Mouse (Mus musculus) CH12.LX (cell line): ENCODE data around the gene Rgs2. TPM values are rescaled to one million over a fixed set of nuclear protein-coding genes. Genes with fewer than 3 reads are reported as not detected.

Source experiments
- DNase-seq: peaks from one replicate; pipeline ENCODE4 v3.0.0-alpha.2; 2013; ENCODE audit errors: extremely low read depth
- H3K27ac ChIP-seq: 2 replicates; pipeline ENCODE4 v1.5.1; 2012; ENCODE audit warnings: low read depth, mild to moderate bottlenecking, control low read depth, moderate library complexity; ENCODE audit not compliant: insufficient read depth
- H3K27me3 ChIP-seq: replicated peaks from 2 replicates; pipeline ENCODE3; 2012; ENCODE audit warnings: inconsistent platforms
- H3K36me3 ChIP-seq, 2 experiments: replicated peaks in 1 of 2; 2 replicates each; pipeline versions ENCODE3 to v1.6.1; 2012; ENCODE audit warnings: inconsistent platforms in 1 of 2, low read length in 1 of 2, mild to moderate bottlenecking in 1 of 2, mixed read lengths in 1 of 2, moderate library complexity in 1 of 2; ENCODE audit not compliant: control insufficient read depth in 1 of 2, insufficient read depth in 1 of 2
- H3K4me1 ChIP-seq, 2 experiments: 2 replicates each; pipeline ENCODE4 v1.6.1; 2012; ENCODE audit warnings: inconsistent platforms in 1 of 2, moderate library complexity in 1 of 2; ENCODE audit not compliant: insufficient read depth in 2 of 2, control insufficient read depth in 1 of 2
- H3K4me2 ChIP-seq: 2 replicates; pipeline ENCODE4 v1.6.1; 2012; ENCODE audit warnings: low read depth, mild to moderate bottlenecking, control low read depth; ENCODE audit not compliant: poor library complexity, insufficient read depth, severe bottlenecking
- H3K4me3 ChIP-seq, 3 experiments: fragments of 150-350 bp in 1 of 3; sonication (generic) in 1 of 3; replicated peaks in 1 of 3; 2 replicates each; pipeline versions ENCODE3 to v1.5.1; 2011 to 2012; ENCODE audit warnings: low read depth in 2 of 3, low read length in 2 of 3, mild to moderate bottlenecking in 2 of 3, moderate library complexity in 2 of 3, control low read depth in 1 of 3, improper control_type of control experiment in 1 of 3, inconsistent platforms in 1 of 3, mixed read lengths in 1 of 3; ENCODE audit not compliant: poor library complexity in 1 of 3
- H3K79me2 ChIP-seq: replicated peaks from 2 replicates; pipeline ENCODE4 v1.6.1; 2012; ENCODE audit warnings: mild to moderate bottlenecking, moderate library complexity; ENCODE audit not compliant: control insufficient read depth, poor library complexity, insufficient read depth, severe bottlenecking; ENCODE audit errors: extremely low read depth
- H3K9ac ChIP-seq: 2 replicates; pipeline ENCODE4 v1.6.1; 2012; ENCODE audit warnings: low read depth, mild to moderate bottlenecking, control low read depth, moderate library complexity; ENCODE audit not compliant: insufficient read depth
- H3K9me3 ChIP-seq: replicated peaks from 2 replicates; pipeline ENCODE3; 2012; ENCODE audit warnings: low read length, inconsistent platforms, mixed read lengths
- BHLHE40 ChIP-seq: IDR thresholded peaks from 2 replicates; pipeline ENCODE4 v1.6.1; 2011; ENCODE audit warnings: mild to moderate bottlenecking, low read depth, low read length, improper control_type of control experiment
- CHD1 ChIP-seq: IDR thresholded peaks from 2 replicates; pipeline ENCODE4 v1.6.1; 2012; ENCODE audit warnings: low read depth, low read length, improper control_type of control experiment, inconsistent platforms
- CHD2 ChIP-seq: IDR thresholded peaks from 2 replicates; pipeline ENCODE4 v1.6.1; 2011; ENCODE audit warnings: low read length, improper control_type of control experiment
- CTCF ChIP-seq, 2 experiments: IDR thresholded peaks in 1 of 2; conservative IDR thresholded peaks in 1 of 2; 2 replicates each; pipeline ENCODE4 v1.5.1; 2011 to 2012; ENCODE audit warnings: low read depth in 2 of 2, low read length in 2 of 2, improper control_type of control experiment in 1 of 2, inconsistent platforms in 1 of 2, mild to moderate bottlenecking in 1 of 2, moderate library complexity in 1 of 2
- E2F4 ChIP-seq: IDR thresholded peaks from 2 replicates; pipeline ENCODE4 v1.6.1; 2011; ENCODE audit warnings: low read depth, low read length, improper control_type of control experiment; ENCODE audit not compliant: insufficient replicate concordance
- EP300 ChIP-seq: IDR thresholded peaks from 2 replicates; pipeline ENCODE4 v1.6.1; 2011; ENCODE audit warnings: low read length, improper control_type of control experiment
- ETS1 ChIP-seq: conservative IDR thresholded peaks from 2 replicates; pipeline ENCODE4 v1.6.1; 2012; ENCODE audit warnings: low read depth, mild to moderate bottlenecking, inconsistent platforms, low read length, improper control_type of control experiment, moderate library complexity
- GABPA ChIP-seq: IDR thresholded peaks from 2 replicates; pipeline ENCODE4 v1.6.1; 2012; ENCODE audit warnings: low read depth, low read length, improper control_type of control experiment, inconsistent platforms; ENCODE audit not compliant: insufficient replicate concordance
- HCFC1 ChIP-seq: IDR thresholded peaks from 2 replicates; pipeline ENCODE4 v1.6.1; 2012; ENCODE audit warnings: low read depth, mild to moderate bottlenecking, inconsistent platforms, low read length, improper control_type of control experiment
- JUN ChIP-seq: IDR thresholded peaks from 2 replicates; pipeline ENCODE4 v1.6.1; 2011; ENCODE audit warnings: low read depth, mild to moderate bottlenecking, low read length, improper control_type of control experiment, moderate library complexity; ENCODE audit not compliant: insufficient read depth
- JUND ChIP-seq: conservative IDR thresholded peaks from 2 replicates; pipeline ENCODE4 v1.6.1; 2011; ENCODE audit warnings: low read depth, low read length, improper control_type of control experiment
- KAT2A ChIP-seq: IDR thresholded peaks from 2 replicates; pipeline ENCODE4 v1.6.1; 2012; ENCODE audit warnings: low read length, improper control_type of control experiment, inconsistent platforms; ENCODE audit not compliant: insufficient replicate concordance
- MAX ChIP-seq: IDR thresholded peaks from 2 replicates; pipeline ENCODE4 v1.6.1; 2011; ENCODE audit warnings: low read length, improper control_type of control experiment
- MAZ ChIP-seq: IDR thresholded peaks from 2 replicates; pipeline ENCODE4 v1.6.1; 2012; ENCODE audit warnings: low read depth, mild to moderate bottlenecking, inconsistent platforms, low read length, improper control_type of control experiment, moderate library complexity
- MYC ChIP-seq: IDR thresholded peaks from 2 replicates; pipeline ENCODE4 v1.6.1; 2011; ENCODE audit warnings: low read depth, mild to moderate bottlenecking, improper control_type of control experiment, low read length
- NRF1 ChIP-seq: IDR thresholded peaks from 2 replicates; pipeline ENCODE4 v1.6.1; 2014; ENCODE audit warnings: low read depth, mild to moderate bottlenecking, inconsistent platforms, low read length, improper control_type of control experiment, moderate library complexity
- PAX5 ChIP-seq: IDR thresholded peaks from 2 replicates; pipeline ENCODE4 v1.6.1; 2012; ENCODE audit warnings: low read length, inconsistent platforms, mixed read lengths
- POLR2A ChIP-seq: IDR thresholded peaks from 2 replicates; pipeline ENCODE4 v1.6.1; 2011; ENCODE audit warnings: low read depth, mild to moderate bottlenecking, improper control_type of control experiment, low read length
- RCOR1 ChIP-seq: conservative IDR thresholded peaks from 2 replicates; pipeline ENCODE4 v1.6.1; 2012; ENCODE audit warnings: low read depth, mild to moderate bottlenecking, inconsistent platforms, low read length, improper control_type of control experiment
- SMC3 ChIP-seq: IDR thresholded peaks from 2 replicates; pipeline ENCODE4 v1.6.1; 2011; ENCODE audit warnings: low read depth, low read length, improper control_type of control experiment
- ZC3H11A ChIP-seq: IDR thresholded peaks from 2 replicates; pipeline ENCODE4 v1.6.1; 2012; ENCODE audit warnings: low read depth, mild to moderate bottlenecking, inconsistent platforms, low read length, improper control_type of control experiment
- ZKSCAN1 ChIP-seq: IDR thresholded peaks from 2 replicates; pipeline ENCODE4 v1.6.1; 2012; ENCODE audit warnings: low read depth, inconsistent platforms, low read length, improper control_type of control experiment, borderline replicate concordance
- ZMIZ1 ChIP-seq: IDR thresholded peaks from 2 replicates; pipeline ENCODE4 v1.6.1; 2012; ENCODE audit warnings: low read depth, mild to moderate bottlenecking, inconsistent platforms, low read length, improper control_type of control experiment
- ZNF384 ChIP-seq: IDR thresholded peaks from 2 replicates; pipeline ENCODE4 v1.6.1; 2012; ENCODE audit warnings: low read depth, low read length, improper control_type of control experiment, inconsistent platforms
- dilution Hi-C: fragments of 300-500 bp; cut with MboI; formaldehyde crosslinking; loops from 2 replicates; pipeline ENCODE4 v1.14.3; 2020; ENCODE audit warnings: low sequenced_read_pairs; ENCODE audit not compliant: extremely low pct_unique_long_range_greater_than_20kb, extremely low pct_ligation_motif_present
- in situ Hi-C: fragments of 300-500 bp; cut with MboI; formaldehyde crosslinking; loops from 3 replicates; pipeline ENCODE4 v1.14.3; 2019; ENCODE audit warnings: low sequenced_read_pairs, low pct_ligation_motif_present, low pct_unique_long_range_greater_than_20kb, mixed read lengths
- polyA plus RNA-seq: library from polyadenylated mRNA; unstranded; fragments of >175 nt; gene quantifications from 2 replicates; pipeline ENCODE4 v1.2.1, GENCODE M21; 2012; ENCODE audit warnings: low read depth; ENCODE audit not compliant: insufficient read length
- total RNA-seq, 2 experiments: library from RNA; depleted of rRNA; stranded (reverse); fragments of 300-350 nt in 1 of 2; fragments of >200 nt in 1 of 2; gene quantifications; 2 replicates each; pipeline ENCODE4 v1.2.3; 2012 to 2014

Rgs2 gene
- total and polyA plus RNA-seq, 3 experiments: 3.2 to 14.7 (median 11.0) TPM

- H3K9ac ChIP-seq: no peak overlapping the region
- dilution Hi-C loops: no loop called here
- no peaks in the 10 kb centered on the region for H3K36me3 ChIP-seq
- no peaks in the 10 kb centered on the region for H3K27me3 ChIP-seq
- H3K4me2 ChIP-seq: no peak overlapping the region
- no peaks in the 10 kb centered on the region for H3K9me3 ChIP-seq
- no peaks in the 10 kb centered on the region for H3K79me2 ChIP-seq
- H3K27ac ChIP-seq: no peak overlapping the region
- H3K4me1 ChIP-seq: no peaks in the 10 kb centered on the region; a peak in 1 of 4 replicates
- DNase-seq: no peak
- TF ChIP-seq MAZ (no peak), ZC3H11A (no peak)
- H3K4me3 ChIP-seq: no peak overlapping the region
- in situ Hi-C loops: no loop called here
Observed at GRCm38 (mm10) chr1:143982085-143982764, 21.7 kb downstream of the Rgs2 start.

DNA sequence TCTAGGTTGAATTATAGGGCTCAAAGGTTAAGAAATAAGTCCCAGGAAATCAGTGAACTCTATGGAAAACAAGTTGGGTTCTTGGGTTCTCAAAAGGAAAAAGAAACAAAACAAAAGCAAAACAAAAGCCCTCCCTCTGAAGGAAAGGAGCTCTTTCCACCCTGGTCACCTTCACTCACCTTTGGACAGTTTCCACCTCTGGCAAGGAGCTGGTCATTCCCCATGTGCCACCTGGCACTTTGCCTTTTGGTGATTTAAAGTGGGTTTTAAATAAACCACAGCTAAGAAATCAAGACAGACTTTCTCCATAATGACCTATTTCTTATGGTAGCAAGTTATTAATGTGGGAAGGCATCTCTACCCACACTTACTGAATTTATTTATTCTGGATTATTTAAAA, 23.1 kb downstream of the Rgs2 start:
- H3K27ac ChIP-seq: no peak overlapping the region
- H3K9ac ChIP-seq: no peak overlapping the region
- no peaks in the 10 kb centered on the region for H3K9me3 ChIP-seq
- H3K4me3 ChIP-seq: no peak overlapping the region
- in situ Hi-C loops: no loop called here
- DNase-seq: no peak
- H3K27me3 ChIP-seq: no peaks in the 10 kb centered on the region
- no peaks in the 10 kb centered on the region for H3K79me2 ChIP-seq
- H3K4me1 ChIP-seq: no peaks in the 10 kb centered on the region; a peak in 1 of 4 replicates
- TF ChIP-seq HCFC1 (no peak), RCOR1 (no peak), MAZ (no peak), CHD1 (no peak), ZKSCAN1 (no peak), POLR2A (no peak), E2F4 (no peak), ETS1 (no peak), ZMIZ1 (no peak)
- dilution Hi-C loops: no loop called here
- no peak overlapping the region for H3K4me2 ChIP-seq
- no peaks in the 10 kb centered on the region for H3K36me3 ChIP-seq

GRCm38 (mm10) chr1:143974637-143975036, 29.3 kb downstream of the Rgs2 start:
- Histone ChIP-seq H3K9me3 (no peaks in the 10 kb centered on the region), H3K4me3 (no peak overlapping the region), H3K36me3 (no peaks in the 10 kb centered on the region), H3K27me3 (no peaks in the 10 kb centered on the region)
- DNase-seq: no peak
- TF ChIP-seq JUN (no peak), BHLHE40 (no peak), EP300 (no peak), MAZ (no peak), KAT2A (no peak), ETS1 (no peak), JUND (no peak), CHD1 (no peak), ZNF384 (no peak), CTCF (conservative IDR thresholded peaks at IDR 0.05 in 1 of 2, IDR thresholded peaks at IDR 0.05 in 1 of 2; ENCODE audit: low read depth in 2 of 2, low read length in 2 of 2) (no peak), GABPA (no peak), MAX (no peak), MYC (no peak), SMC3 (no peak), NRF1 (no peak), PAX5 (no peak), CHD2 (no peak), RCOR1 (no peak), HCFC1 (no peak)
- TF ChIP-seq, all 38 proteins: peak for 0
- in situ Hi-C loops (no loop called here), dilution Hi-C loops (no loop called here)
- Histone ChIP-seq H3K27ac (no peak overlapping the region), H3K4me1 (peaks cover 0 to 5% of the 10 kb centered on the region in 2 experiments; a peak in 2 of 4 replicates), H3K4me2 (no peak overlapping the region), H3K79me2 (no peaks in the 10 kb centered on the region), H3K9ac (no peak overlapping the region)
